ENCODE assay signal across 7 mouse cellular contexts in the genomic region with DNA sequence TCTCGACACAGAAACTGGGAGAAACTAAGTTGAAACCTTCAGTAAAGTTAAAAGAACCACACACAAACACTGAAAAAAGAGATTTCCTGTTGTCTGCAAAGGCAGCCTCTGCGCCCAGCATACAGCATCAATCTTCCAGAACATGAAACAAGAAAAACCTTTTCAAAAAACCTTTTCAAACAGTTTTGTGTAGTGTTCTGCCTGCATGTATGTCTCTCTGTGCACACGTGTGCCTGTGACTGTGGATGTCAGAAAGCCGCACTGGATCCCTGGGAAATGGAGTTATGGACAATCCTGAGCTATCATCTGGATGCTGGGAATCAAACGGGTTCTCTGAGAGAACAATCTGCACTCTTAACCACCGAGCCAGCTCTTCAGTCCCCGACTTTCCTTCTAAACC. TPM values are rescaled to one million over a fixed set of nuclear protein-coding genes. Genes with fewer than 3 reads are reported as not detected.
A peak's percentile ranks its signal among the peaks of the same experiment; 100 is the strongest.
DNase-seq lines count a peak whose midpoint lies in the region; ATAC-seq lines count a peak whose summit lies in the region.

No protein-coding gene starts in this region.

- DNase-seq in lung, postnatal 14 days: no peak
- DNase-seq in forebrain, embryonic 11.5 days (ENCODE audit: low spot score): no peak
- DNase-seq in thymus, postnatal 0 days (ENCODE audit: low spot score): peak; percentile 54
- DNase-seq in left cerebral cortex, adult 8-10 months (ENCODE audit: low spot score in 2 of 2): no peak

- ATAC-seq in lung, embryonic 16.5 days (ENCODE audit: low read depth): no peak
- no peak for ATAC-seq in forebrain, embryonic 11.5 days (replicated peaks; ENCODE audit: low FRiP score)
- ATAC-seq in limb, embryonic 15.5 days (ENCODE audit: insufficient number of reproducible peaks, low FRiP score, low TSS enrichment, low read depth): no peak
- ATAC-seq in megakaryocyte progenitor cell, adult 5-6 weeks (replicated peaks; ENCODE audit: poor library complexity): no peak

- H3K27me3 ChIP-seq in lung, embryonic 16.5 days (ENCODE audit: control insufficient read depth, insufficient read depth, low read depth, low read length): no peaks in the 10 kb centered on the region
- H3K27me3 ChIP-seq in forebrain, embryonic 11.5 days (ENCODE audit: control insufficient read depth, insufficient read depth, low read length): no peaks in the 10 kb centered on the region
- H3K27me3 ChIP-seq in limb, embryonic 15.5 days: no peaks in the 10 kb centered on the region

- peak overlapping the region; percentile 98 for H3K9ac ChIP-seq in lung, embryonic 16.5 days (ENCODE audit: low read length)
- H3K9ac ChIP-seq in forebrain, embryonic 11.5 days (ENCODE audit: low read length): peak overlapping the region; percentile 20
- peak overlapping the region; percentile 100; the same call in 1 of the 2 replicates for H3K9ac ChIP-seq in limb, embryonic 15.5 days

- WGBS in lung, embryonic 16.5 days: 40% methylated on average over 7 of the region's 7 CpGs
- WGBS in forebrain, embryonic 11.5 days: 68% methylated on average over 7 of the region's 7 CpGs
- whole genome bisulfite sequencing in limb, embryonic 15.5 days: 32% methylated on average over 7 of the region's 7 CpGs

- H3K36me3 ChIP-seq in lung, embryonic 16.5 days (ENCODE audit: control insufficient read depth, insufficient read depth, low read length): no peaks in the 10 kb centered on the region
- no peaks in the 10 kb centered on the region for H3K36me3 ChIP-seq in forebrain, embryonic 11.5 days (ENCODE audit: control insufficient read depth, insufficient read depth, low read length)
- H3K36me3 ChIP-seq in limb, embryonic 15.5 days: peaks cover 9% of the 10 kb centered on the region

- no peak overlapping the region for H3K27ac ChIP-seq in lung, embryonic 16.5 days (ENCODE audit: low read length)
- no peak overlapping the region for H3K27ac ChIP-seq in forebrain, embryonic 11.5 days (ENCODE audit: low read depth, low read length)
- H3K27ac ChIP-seq in limb, embryonic 15.5 days: peak overlapping the region; percentile 69

- H3K4me3 ChIP-seq in lung, embryonic 16.5 days (ENCODE audit: low read length): peak overlapping the region; percentile 93
- peak overlapping the region; percentile 96; the same call in 1 of the 2 replicates for H3K4me3 ChIP-seq in forebrain, embryonic 11.5 days (ENCODE audit: low read depth, low read length)
- peak overlapping the region; percentile 99 for H3K4me3 ChIP-seq in limb, embryonic 15.5 days

- H3K4me2 ChIP-seq in lung, embryonic 16.5 days (ENCODE audit: low read depth, low read length): peak overlapping the region; percentile 78
- H3K4me2 ChIP-seq in forebrain, embryonic 11.5 days (ENCODE audit: low read depth, low read length, severe bottlenecking): peak overlapping the region; percentile 87
- H3K4me2 ChIP-seq in limb, embryonic 15.5 days: peak overlapping the region; percentile 72

- H3K4me1 ChIP-seq in lung, embryonic 16.5 days (replicated peaks; ENCODE audit: control insufficient read depth, insufficient read depth, low read length): peaks cover 53% of the 10 kb centered on the region
- H3K4me1 ChIP-seq in forebrain, embryonic 11.5 days (replicated peaks; ENCODE audit: control insufficient read depth, insufficient read depth, low read length): peaks cover 23% of the 10 kb centered on the region
- peaks cover 59% of the 10 kb centered on the region for H3K4me1 ChIP-seq in limb, embryonic 15.5 days

- no peaks in the 10 kb centered on the region for H3K9me3 ChIP-seq in lung, embryonic 16.5 days (ENCODE audit: control insufficient read depth, low read length)
- H3K9me3 ChIP-seq in forebrain, embryonic 11.5 days (ENCODE audit: control insufficient read depth, low read length): no peaks in the 10 kb centered on the region
- H3K9me3 ChIP-seq in limb, embryonic 15.5 days: no peaks in the 10 kb centered on the region

RNA-seq across cellular contexts. Expression of a gene that starts 1.6 kb away (rescaled TPM):
- 58.9 and 62.1 TPM in 2 replicates for polyA plus RNA-seq in lung, embryonic 16.5 days (2015; fragmentation: Nextera tagmentation; extraction: Ambion mirVana)
- 56.3 and 56.4 TPM in 2 replicates for polyA plus RNA-seq in forebrain, embryonic 11.5 days (2014; fragmentation: Nextera tagmentation; extraction: Ambion mirVana)
- polyA plus RNA-seq in limb, embryonic 15.5 days (2015; fragmentation: Nextera tagmentation; extraction: Ambion mirVana): 89.3 and 97.9 TPM in 2 replicates
- polyA plus RNA-seq in thymus, postnatal 0 days (2015; fragmentation: Nextera tagmentation; extraction: Ambion mirVana): 25.2 and 26.9 TPM in 2 replicates
- 242 and 279 TPM in 2 replicates for total RNA-seq in megakaryocyte progenitor cell, adult 5-6 weeks (2015)
- total RNA-seq in megakaryocyte progenitor cell, adult 5-6 weeks (2017): 276 and 305 TPM in 2 replicates
- 10 to 100 TPM; 66.1 to 84.8 (median 72.3) TPM for total RNA-seq in left cerebral cortex, adult 8-10 months (2022)

RNA-seq across cellular contexts. Expression of a gene that starts 21.6 kb away (rescaled TPM):
- polyA plus RNA-seq in lung, embryonic 16.5 days (2015; fragmentation: Nextera tagmentation; extraction: Ambion mirVana): 34.3 and 35.2 TPM in 2 replicates
- polyA plus RNA-seq in forebrain, embryonic 11.5 days (2014; fragmentation: Nextera tagmentation; extraction: Ambion mirVana): 81.2 and 83.3 TPM in 2 replicates
- 34.8 and 36.9 TPM in 2 replicates for polyA plus RNA-seq in limb, embryonic 15.5 days (2015; fragmentation: Nextera tagmentation; extraction: Ambion mirVana)
- polyA plus RNA-seq in thymus, postnatal 0 days (2015; fragmentation: Nextera tagmentation; extraction: Ambion mirVana): 25.0 and 27.5 TPM in 2 replicates
- total RNA-seq in megakaryocyte progenitor cell, adult 5-6 weeks (2015): 4.1 and 7.2 TPM in 2 replicates
- 9.6 and 11.2 TPM in 2 replicates for total RNA-seq in megakaryocyte progenitor cell, adult 5-6 weeks (2017)
- total RNA-seq in left cerebral cortex, adult 8-10 months (2022): 10 to 100 TPM; 21.2 to 26.9 (median 24.2) TPM

RNA-seq across cellular contexts. Expression of a gene that starts 37.3 kb away (rescaled TPM):
- 64.5 and 69.2 TPM in 2 replicates for polyA plus RNA-seq in lung, embryonic 16.5 days (2015; fragmentation: Nextera tagmentation; extraction: Ambion mirVana)
- 30.1 and 31.5 TPM in 2 replicates for polyA plus RNA-seq in forebrain, embryonic 11.5 days (2014; fragmentation: Nextera tagmentation; extraction: Ambion mirVana)
- 45.6 and 52.8 TPM in 2 replicates for polyA plus RNA-seq in limb, embryonic 15.5 days (2015; fragmentation: Nextera tagmentation; extraction: Ambion mirVana)
- 51.6 and 58.6 TPM in 2 replicates for polyA plus RNA-seq in thymus, postnatal 0 days (2015; fragmentation: Nextera tagmentation; extraction: Ambion mirVana)
- total RNA-seq in megakaryocyte progenitor cell, adult 5-6 weeks (2015): 27.8 and 28.8 TPM in 2 replicates
- 22.3 and 34.1 TPM in 2 replicates for total RNA-seq in megakaryocyte progenitor cell, adult 5-6 weeks (2017)
- total RNA-seq in left cerebral cortex, adult 8-10 months (2022): 1 to 10 TPM; 7.8 to 9.2 (median 8.9) TPM

RNA-seq across cellular contexts. Expression of a gene that starts 37.8 kb away (rescaled TPM):
- polyA plus RNA-seq in lung, embryonic 16.5 days (2015; fragmentation: Nextera tagmentation; extraction: Ambion mirVana): 1.3 and 1.6 TPM in 2 replicates
- 1.2 and 1.5 TPM in 2 replicates for polyA plus RNA-seq in forebrain, embryonic 11.5 days (2014; fragmentation: Nextera tagmentation; extraction: Ambion mirVana)
- 1.2 and 1.3 TPM in 2 replicates for polyA plus RNA-seq in limb, embryonic 15.5 days (2015; fragmentation: Nextera tagmentation; extraction: Ambion mirVana)
- 0.99 and 1.4 TPM in 2 replicates for polyA plus RNA-seq in thymus, postnatal 0 days (2015; fragmentation: Nextera tagmentation; extraction: Ambion mirVana)
- not detected in 2 replicates for total RNA-seq in megakaryocyte progenitor cell, adult 5-6 weeks (2015)
- total RNA-seq in megakaryocyte progenitor cell, adult 5-6 weeks (2017): not detected in 2 replicates
- total RNA-seq in left cerebral cortex, adult 8-10 months (2022): 100 to 1,000 TPM; 228 to 252 (median 243) TPM

RNA-seq across cellular contexts. Expression of a gene that starts 58.3 kb away (rescaled TPM):
- 23.2 and 25.4 TPM in 2 replicates for polyA plus RNA-seq in lung, embryonic 16.5 days (2015; fragmentation: Nextera tagmentation; extraction: Ambion mirVana)
- polyA plus RNA-seq in forebrain, embryonic 11.5 days (2014; fragmentation: Nextera tagmentation; extraction: Ambion mirVana): 22.0 and 33.1 TPM in 2 replicates
- polyA plus RNA-seq in limb, embryonic 15.5 days (2015; fragmentation: Nextera tagmentation; extraction: Ambion mirVana): 36.8 and 48.3 TPM in 2 replicates
- 26.4 and 27.2 TPM in 2 replicates for polyA plus RNA-seq in thymus, postnatal 0 days (2015; fragmentation: Nextera tagmentation; extraction: Ambion mirVana)
- not detected in 2 replicates for total RNA-seq in megakaryocyte progenitor cell, adult 5-6 weeks (2015)
- total RNA-seq in megakaryocyte progenitor cell, adult 5-6 weeks (2017): not detected in 2 replicates
- not detected for total RNA-seq in left cerebral cortex, adult 8-10 months (2022)

Comparison
In these comparisons a context has a peak if more than half of its experiments do, and no peak if none do; other contexts are left out.
1. H3K9ac ChIP-seq: peak in every context shown above with its lines; median percentile 100 in limb, embryonic 15.5 days; 98 in lung, embryonic 16.5 days; 20 in forebrain, embryonic 11.5 days.